Mouse (Mus musculus) heart, adult 2 months (tissue): ENCODE data around the gene Atf1.

Experiments
- CTCF ChIP-seq: fragments of 200-600 bp; IDR thresholded peaks from 2 replicates; pipeline ENCODE4 v1.8.1; 2022; ENCODE audit warnings: antibody characterized with exemption, mild to moderate bottlenecking, moderate library complexity
- POLR2A ChIP-seq: fragments of 200-500 bp; IDR thresholded peaks from 2 replicates; pipeline ENCODE4 v1.6.1; 2011; ENCODE audit warnings: mild to moderate bottlenecking, low read depth, low read length, control low read depth; ENCODE audit not compliant: insufficient read depth

- no peak for TF ChIP-seq CTCF
- no peak for TF ChIP-seq POLR2A
Observed at GRCm38 (mm10) chr15:100204574-100204973, 23.0 kb upstream of the Atf1 start.
